28 mouse cellular contexts compared by ENCODE assay signal in the genomic region with DNA sequence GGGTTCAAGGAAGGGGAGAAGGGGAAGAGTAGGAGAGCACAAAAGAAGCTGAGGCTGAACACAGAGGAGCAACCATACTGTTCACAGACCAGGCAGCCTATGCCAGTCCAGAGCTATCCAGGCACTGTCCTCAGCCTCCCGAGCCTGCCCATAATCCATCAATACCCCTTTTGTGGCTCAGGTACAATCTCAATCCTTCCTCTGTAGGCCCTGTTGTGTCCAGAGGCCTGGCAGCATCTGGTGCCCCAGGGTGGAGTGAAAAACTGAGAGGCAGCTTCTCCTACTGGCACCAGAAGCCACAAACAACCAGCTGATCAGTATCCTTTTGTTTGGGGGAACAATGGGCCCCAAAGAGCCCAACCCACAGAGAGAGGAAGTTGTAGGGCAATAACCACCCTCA.
DNase-seq lines count a peak whose midpoint lies in the region; ATAC-seq and TF ChIP-seq lines count a peak whose summit lies in the region.
"Had no signal": no experiment of that assay in that cellular context is flagged by ENCODE, and none has a peak within 500 bp of the region (broad histone marks: within the 10 kb centered on the region; RNA-seq: fewer than 3 reads in every experiment).

No protein-coding gene starts in this region.

- no peak overlapping the region for H3K9ac ChIP-seq in forebrain, embryonic 14.5 days (ENCODE audit: low read length)
- H3K9ac ChIP-seq: forebrain, embryonic 13.5 days; hindbrain, embryonic 15.5 days; liver, embryonic 14.5 days; lung, embryonic 14.5 days had no signal

- no peak overlapping the region for H3K4me3 ChIP-seq in layer of hippocampus, adult 2 months
- no peak overlapping the region for H3K4me3 ChIP-seq in forebrain, embryonic 14.5 days (ENCODE audit: low read depth, low read length)
- H3K4me3 ChIP-seq: forebrain, embryonic 13.5 days; hindbrain, embryonic 10.5 days; hindbrain, embryonic 15.5 days had no signal

- no peak for TF ChIP-seq CTCF in layer of hippocampus, adult 2 months (conservative IDR thresholded peaks at IDR 0.05)

- H3K4me2 ChIP-seq in forebrain, embryonic 14.5 days (ENCODE audit: low read length), result no peak overlapping the region
- H3K4me2 ChIP-seq: forebrain, embryonic 13.5 days; hindbrain, embryonic 15.5 days; lung, embryonic 14.5 days had no signal

- no peaks in the 10 kb centered on the region for H3K9me3 ChIP-seq in forebrain, embryonic 14.5 days (replicated peaks; ENCODE audit: control insufficient read depth, low read length)
- H3K9me3 ChIP-seq: forebrain, embryonic 13.5 days; hindbrain, embryonic 10.5 days; hindbrain, embryonic 15.5 days had no signal

- H3K36me3 ChIP-seq in forebrain, embryonic 14.5 days (ENCODE audit: control insufficient read depth, insufficient read depth, low read length), result no peaks in the 10 kb centered on the region
- H3K36me3 ChIP-seq: hindbrain, embryonic 10.5 days; hindbrain, embryonic 15.5 days had no signal

- WGBS in forebrain, embryonic 14.5 days, result 85% methylated on average over 1 of the region's 1 CpGs

- ATAC-seq in forebrain, embryonic 14.5 days, result no peak
- ATAC-seq: forebrain, embryonic 13.5 days; inflammation-experienced regulatory T-cells, adult 6 months; midbrain, embryonic 16.5 days; Patski had no signal

- DNase-seq in cerebellum, adult 9-11 months, result peak; percentile 31
- DNase-seq in cerebellum, adult 11 months, result no peak
- DNase-seq in layer of hippocampus, adult 2 months (ENCODE audit: low spot score in 2 of 2), result peak in 1 of 2 experiments; percentile 62
- DNase-seq in layer of hippocampus, postnatal 25 days (ENCODE audit: extremely low spot score in 1 of 2, low spot score in 1 of 2), result no peak
- peak; percentile 32 for DNase-seq in right cerebral cortex, adult 18-20 months
- DNase-seq in right cerebral cortex, postnatal 10 days (ENCODE audit: low spot score in 2 of 2), result no peak
- peak; percentile 65 for DNase-seq in telencephalon, adult 2 months (ENCODE audit: low read depth, low spot score)
- DNase-seq in forebrain, embryonic 14.5 days (ENCODE audit: low spot score), result no peak
- DNase-seq: adrenal gland, postnatal 14 days; cerebellum, adult 8-10 months; gastrocnemius, postnatal 14 days; heart, postnatal 14 days; kidney, adult 11 months; kidney, postnatal 14 days; liver; lung, embryonic 14.5 days; lung, postnatal 14 days; right cerebral cortex, postnatal 4 days; thymus, adult 2 months; thymus, postnatal 36 days had no signal

- no peaks in the 10 kb centered on the region for H3K4me1 ChIP-seq in forebrain, embryonic 14.5 days (ENCODE audit: control insufficient read depth, insufficient read depth, low read length)
- H3K4me1 ChIP-seq: forebrain, embryonic 13.5 days; hindbrain, embryonic 15.5 days had no signal

- peak overlapping the region; percentile 61 for H3K27ac ChIP-seq in layer of hippocampus, adult 2 months
- H3K27ac ChIP-seq in forebrain, embryonic 14.5 days (ENCODE audit: low read depth, low read length), result no peak overlapping the region
- H3K27ac ChIP-seq: forebrain, embryonic 13.5 days; hindbrain, embryonic 10.5 days; hindbrain, embryonic 15.5 days; liver, embryonic 14.5 days; stomach, postnatal 0 days had no signal

- H3K27me3 ChIP-seq in forebrain, embryonic 14.5 days (replicated peaks; ENCODE audit: control insufficient read depth, insufficient read depth, low read length), result no peaks in the 10 kb centered on the region
- H3K27me3 ChIP-seq: forebrain, embryonic 13.5 days; hindbrain, embryonic 15.5 days; Patski had no signal

Comparison
In these comparisons a context has a peak if more than half of its experiments do, and no peak if none do; other contexts are left out.
1. DNase-seq: peak in cerebellum, adult 9-11 months (single experiment), right cerebral cortex, adult 18-20 months (single experiment) and telencephalon, adult 2 months (single experiment); none in cerebellum, adult 11 months (single experiment), layer of hippocampus, postnatal 25 days (0 of 2), right cerebral cortex, postnatal 10 days (0 of 2) and forebrain, embryonic 14.5 days (single experiment).